Mouse (Mus musculus) heart, embryonic 10.5 days (tissue): Measurements from ENCODE around the gene Slc16a3. TPM values are rescaled to one million over a fixed set of nuclear protein-coding genes. Genes with fewer than 3 reads are reported as not detected.

Experiments
- polyA plus RNA-seq: library from polyadenylated mRNA; unstranded; fragments of >200 nt; fragmentation: Nextera tagmentation; extraction: Ambion mirVana; gene quantifications from 2 replicates; pipeline ENCODE4 v1.2.1, GENCODE M21; 2016

Slc16a3 gene
- polyA plus RNA-seq, 1 experiment from 2014 or later: 416 TPM

Other genes with a start within 250 kb of the Slc16a3 start
- gene Cenpx, start 234.7 kb upstream of the Slc16a3 start, polyA plus RNA-seq: 124 and 136 TPM in 2 replicates
- gene Lrrc45, start 234.6 kb upstream of the Slc16a3 start, polyA plus RNA-seq: 31.7 and 43.6 TPM in 2 replicates
- 6.9 and 13.8 TPM in 2 replicates for gene Rac3, start 227.0 kb upstream of the Slc16a3 start, polyA plus RNA-seq
- 8.8 and 10.6 TPM in 2 replicates for gene Dcxr, start 221.2 kb upstream of the Slc16a3 start, polyA plus RNA-seq
- 1.1 and 1.3 TPM in 2 replicates for gene Cbr2, start 216.4 kb upstream of the Slc16a3 start, polyA plus RNA-seq
- 6.4 and 7.7 TPM in 2 replicates for gene Hmga1b, start 185.7 kb upstream of the Slc16a3 start, polyA plus RNA-seq
- gene Rfng, start 164.3 kb upstream of the Slc16a3 start, polyA plus RNA-seq: 28.4 and 30.4 TPM in 2 replicates
- gene Gps1, start 164.2 kb upstream of the Slc16a3 start, polyA plus RNA-seq: 184 and 208 TPM in 2 replicates
- 70.5 and 88.8 TPM in 2 replicates for gene Dus1l, start 152.1 kb upstream of the Slc16a3 start, polyA plus RNA-seq
- 55.2 and 74.9 TPM in 2 replicates for gene Fasn, start 123.9 kb upstream of the Slc16a3 start, polyA plus RNA-seq
- gene Ccdc57, start 15.6 kb upstream of the Slc16a3 start, polyA plus RNA-seq: 6.0 and 6.5 TPM in 2 replicates
- 85.2 and 99.8 TPM in 2 replicates for gene Csnk1d, start 42.9 kb downstream of the Slc16a3 start, polyA plus RNA-seq
- not detected in 2 replicates for gene Cd7, start 90.9 kb downstream of the Slc16a3 start, polyA plus RNA-seq
- gene Sectm1b, start 115.1 kb downstream of the Slc16a3 start, polyA plus RNA-seq: not detected in 2 replicates
- gene Sectm1a, start 132.7 kb downstream of the Slc16a3 start, polyA plus RNA-seq: not detected in 2 replicates
- gene Tex19.2, start 170.2 kb downstream of the Slc16a3 start, polyA plus RNA-seq: not detected in 2 replicates
- gene Tex19.1, start 197.7 kb downstream of the Slc16a3 start, polyA plus RNA-seq: 0.10 and 0.14 TPM in 2 replicates
- 0.08 TPM in 1 of 2 replicates, not detected in the other for gene Uts2r, start 211.8 kb downstream of the Slc16a3 start, polyA plus RNA-seq